Mouse (Mus musculus) cerebellum, postnatal 36 days (tissue): ENCODE results near the gene Pik3cd.
"Not testable (repeated sequence)": the region's sequence is repeated elsewhere in the genome, so short reads cannot be mapped to it uniquely, and the experiment has no call there.

ENCODE experiments used
- DNase-seq, 2 experiments: peaks; one replicate each; pipeline ENCODE4 v3.0.0; 2021 to 2022; ENCODE audit warnings: mixed read lengths in 2 of 2

Pik3cd gene

GRCm38 (mm10) chr4:149645761-149646160 is 56.6 kb downstream of the Pik3cd start:
- no peak for DNase-seq

GRCm38 (mm10) chr4:149641956-149642355 is 60.4 kb downstream of the Pik3cd start:
- no peak for DNase-seq

GRCm38 (mm10) chr4:149641400-149641799 is 61.0 kb downstream of the Pik3cd start:
- no peak for DNase-seq

- no peak for DNase-seq
Measured at GRCm38 (mm10) chr4:149640831-149641230, 61.5 kb downstream of the Pik3cd start.

- DNase-seq: no peak
Measured at GRCm38 (mm10) chr4:149637942-149638341, 64.4 kb downstream of the Pik3cd start.

GRCm38 (mm10) chr4:149635915-149636415 is 66.4 kb downstream of the Pik3cd start:
- DNase-seq: no peak

GRCm38 (mm10) chr4:149634966-149635365 is 67.4 kb downstream of the Pik3cd start:
- no peak for DNase-seq

- DNase-seq: no peak
Measured at GRCm38 (mm10) chr4:149634157-149634556, 68.2 kb downstream of the Pik3cd start.

- no peak for DNase-seq
Measured at GRCm38 (mm10) chr4:149632670-149633307, 69.6 kb downstream of the Pik3cd start.

- DNase-seq: no peak
Measured at GRCm38 (mm10) chr4:149628810-149629209, 73.6 kb downstream of the Pik3cd start.

GRCm38 (mm10) chr4:149628372-149628771 is 74.0 kb downstream of the Pik3cd start:
- DNase-seq: peak; percentile 63 to 71

GRCm38 (mm10) chr4:149626809-149627208 is 75.6 kb downstream of the Pik3cd start:
- no peak for DNase-seq

- no peak for DNase-seq
Measured at GRCm38 (mm10) chr4:149623711-149624110, 78.7 kb downstream of the Pik3cd start.

- no peak for DNase-seq
Measured at GRCm38 (mm10) chr4:149621286-149621685, 81.1 kb downstream of the Pik3cd start.

- DNase-seq: no peak
Measured at GRCm38 (mm10) chr4:149619988-149620387, 82.4 kb downstream of the Pik3cd start.

- DNase-seq: not testable (repeated sequence)
Measured at GRCm38 (mm10) chr4:149616999-149617398, 85.4 kb downstream of the Pik3cd start.

GRCm38 (mm10) chr4:149614869-149615268 is 87.5 kb downstream of the Pik3cd start:
- no peak for DNase-seq

GRCm38 (mm10) chr4:149613497-149613896 is 88.9 kb downstream of the Pik3cd start:
- DNase-seq: not testable (repeated sequence)

- DNase-seq: peak; percentile 58 to 69
Measured at GRCm38 (mm10) chr4:149611376-149612044, 90.9 kb downstream of the Pik3cd start.

- DNase-seq: no peak
Measured at GRCm38 (mm10) chr4:149609256-149610025, 92.9 kb downstream of the Pik3cd start.

- DNase-seq: no peak
Measured at GRCm38 (mm10) chr4:149608309-149608638, 94.1 kb downstream of the Pik3cd start.

GRCm38 (mm10) chr4:149607591-149608308 is 94.6 kb downstream of the Pik3cd start:
- no peak for DNase-seq

GRCm38 (mm10) chr4:149606766-149607358 is 95.5 kb downstream of the Pik3cd start:
- DNase-seq: no peak
